Mouse (Mus musculus) kidney, adult 2 months (tissue): Measurements from ENCODE around the gene Pip4k2b. TPM values are rescaled to one million over a fixed set of nuclear protein-coding genes. Genes with fewer than 3 reads are reported as not detected.

Experiments
- DNase-seq: peaks from one replicate; pipeline ENCODE4 v3.0.0; 2021
- H3K27ac ChIP-seq: fragments of 200-500 bp; 2 replicates; pipeline ENCODE4 v1.5.1; 2012; ENCODE audit warnings: low read depth, low read length, control low read depth, inconsistent platforms; ENCODE audit not compliant: insufficient read depth
- H3K27me3 ChIP-seq: fragments of 200-500 bp; replicated peaks from 2 replicates; pipeline ENCODE4 v1.6.1; 2012; ENCODE audit warnings: mild to moderate bottlenecking, moderate library complexity, low read length, inconsistent platforms; ENCODE audit not compliant: control insufficient read depth, insufficient read depth
- H3K36me3 ChIP-seq: fragments of 200-500 bp; 2 replicates; pipeline ENCODE4 v1.6.1; 2012; ENCODE audit warnings: mild to moderate bottlenecking, moderate library complexity, low read length, inconsistent platforms; ENCODE audit not compliant: control insufficient read depth, insufficient read depth
- H3K4me1 ChIP-seq: fragments of 200-500 bp; 2 replicates; pipeline ENCODE4 v1.6.1; 2011; ENCODE audit warnings: low read length; ENCODE audit not compliant: control insufficient read depth, insufficient read depth
- H3K4me3 ChIP-seq: fragments of 200-500 bp; 2 replicates; pipeline ENCODE4 v1.5.1; 2011; ENCODE audit warnings: mild to moderate bottlenecking, low read depth, low read length, control low read depth; ENCODE audit not compliant: insufficient read depth
- CTCF ChIP-seq: fragments of 200-500 bp; conservative IDR thresholded peaks from 2 replicates; pipeline ENCODE4 v1.5.1; 2011; ENCODE audit warnings: low read depth, mild to moderate bottlenecking, control low read depth, low read length, moderate library complexity, mixed read lengths; ENCODE audit not compliant: insufficient read depth, insufficient read length
- POLR2A ChIP-seq: fragments of 200-500 bp; IDR thresholded peaks from one replicate; pipeline ENCODE4 v1.6.1; 2011; ENCODE audit warnings: low read depth, low read length, control low read depth
- WGBS: fragments of 180-500 bp; shearing (Covaris S2); methylation state at CpG from one replicate; pipeline ENCODE4 v1.1.7; 2018; 5-methylcytosine and 5-hydroxymethylcytosine counted together
- polyA plus RNA-seq: library from polyadenylated mRNA; depleted of rRNA; stranded (reverse); fragments of >200 nt; gene quantifications from 2 replicates; pipeline ENCODE4 v1.2.3, GENCODE M21; 2012

Pip4k2b gene
- polyA plus RNA-seq, 1 experiment = 10.6 TPM

DNA sequence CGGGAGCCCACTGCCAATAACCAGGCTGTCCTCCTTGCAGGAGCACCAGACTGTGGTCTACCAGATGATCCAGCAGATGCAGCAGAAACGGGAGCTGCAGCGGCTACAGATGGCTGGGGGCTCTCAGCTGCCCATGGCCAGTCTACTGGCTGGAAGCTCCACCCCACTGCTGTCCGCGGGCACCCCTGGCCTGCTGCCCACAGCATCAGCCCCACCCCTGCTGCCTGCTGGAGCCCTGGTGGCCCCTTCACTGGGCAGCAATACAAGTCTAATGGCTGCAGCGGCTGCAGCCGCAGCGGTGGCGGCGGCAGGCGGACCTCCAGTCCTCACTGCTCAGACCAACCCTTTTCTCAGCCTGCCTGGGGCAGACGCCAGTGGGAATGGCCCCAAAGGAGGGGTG lies 64.1 kb downstream of the Pip4k2b start:
- no peaks in the 10 kb centered on the region for H3K27me3 ChIP-seq
- H3K4me3 ChIP-seq = no peak overlapping the region
- no peak for DNase-seq
- H3K36me3 ChIP-seq = peaks cover 7% of the 10 kb centered on the region; the same call in 1 of the 2 replicates
- peaks cover 7% of the 10 kb centered on the region; the same call in 1 of the 2 replicates for H3K4me1 ChIP-seq
- no peak overlapping the region for H3K27ac ChIP-seq
- TF ChIP-seq POLR2A (no peak), CTCF (no peak)
- 66% methylated on average over 12 of the region's 12 CpGs for WGBS

DNA sequence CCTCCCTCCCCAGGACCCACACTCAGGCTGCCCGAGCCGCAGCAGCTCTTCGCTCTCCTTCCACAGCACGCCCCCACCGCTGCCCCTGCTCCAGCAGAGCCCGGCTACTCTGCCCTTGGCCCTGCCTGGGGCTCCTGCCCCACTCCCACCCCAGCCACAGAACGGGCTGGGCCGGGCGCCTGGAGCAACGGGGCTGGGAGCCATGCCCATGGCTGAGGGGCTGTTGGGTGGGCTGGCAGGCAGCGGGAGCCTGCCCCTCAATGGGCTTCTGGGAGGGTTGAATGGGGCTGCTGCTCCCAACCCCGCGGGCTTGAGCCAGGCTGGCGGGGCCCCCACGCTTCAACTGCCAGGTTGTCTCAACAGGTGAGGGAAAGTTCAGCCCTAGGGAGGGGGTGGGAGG lies 66.2 kb downstream of the Pip4k2b start:
- Histone ChIP-seq H3K36me3 (peaks cover 10% of the 10 kb centered on the region), H3K4me1 (no peaks in the 10 kb centered on the region), H3K27me3 (no peaks in the 10 kb centered on the region), H3K4me3 (no peak overlapping the region), H3K27ac (no peak overlapping the region)
- 94% methylated on average over 15 of the region's 15 CpGs for WGBS
- TF ChIP-seq CTCF (no peak), POLR2A (no peak)
- DNase-seq = no peak

DNA sequence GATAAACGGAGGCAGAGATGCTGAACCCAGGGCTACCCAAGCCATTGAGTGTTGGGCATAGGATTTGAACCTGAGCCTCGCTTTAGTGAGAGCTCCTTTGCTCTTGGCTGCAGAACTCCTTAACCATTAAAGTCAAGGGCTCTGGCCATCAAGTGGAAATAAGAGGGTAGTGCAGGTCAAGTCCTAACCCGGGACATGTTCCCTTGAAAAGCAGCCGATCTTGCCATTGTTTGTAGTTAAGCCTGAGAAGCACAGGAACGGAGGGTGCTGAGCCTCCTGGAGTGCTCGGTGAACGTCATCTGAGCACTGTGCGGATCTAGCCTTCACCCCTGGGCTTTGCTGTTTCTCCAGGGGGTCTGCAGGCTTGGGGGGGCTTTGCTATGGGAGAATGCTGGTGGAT lies 66.7 kb downstream of the Pip4k2b start:
- 75% methylated on average over 8 of the region's 8 CpGs for WGBS
- DNase-seq = no peak
- Histone ChIP-seq H3K27me3 (no peaks in the 10 kb centered on the region), H3K36me3 (peaks cover 10% of the 10 kb centered on the region), H3K4me1 (no peaks in the 10 kb centered on the region), H3K27ac (no peak overlapping the region), H3K4me3 (no peak overlapping the region)
- TF ChIP-seq CTCF = no peak

- WGBS = 62% methylated on average over 15 of the region's 15 CpGs
- no peak for DNase-seq
- peaks cover 10% of the 10 kb centered on the region for H3K36me3 ChIP-seq
These were observed 67.1 kb downstream of the Pip4k2b start for GRCm38 (mm10) chr11:97677381-97677780.

GRCm38 (mm10) chr11:97676050-97676754 lies 68.3 kb downstream of the Pip4k2b start:
- H3K27ac ChIP-seq = no peak overlapping the region
- no peak overlapping the region for H3K4me3 ChIP-seq
- 83% methylated on average over 15 of the region's 15 CpGs for WGBS
- peaks cover 10% of the 10 kb centered on the region for H3K36me3 ChIP-seq
- H3K4me1 ChIP-seq = no peaks in the 10 kb centered on the region
- DNase-seq = no peak
- no peak for TF ChIP-seq POLR2A
- TF ChIP-seq CTCF = no peak
- no peaks in the 10 kb centered on the region for H3K27me3 ChIP-seq

More at GRCm38 (mm10) chr11:97677381-97677780, 67.1 kb downstream of the Pip4k2b start:
- no peaks in the 10 kb centered on the region for H3K4me1 ChIP-seq
- H3K4me3 ChIP-seq = no peak overlapping the region
- no peaks in the 10 kb centered on the region for H3K27me3 ChIP-seq
- TF ChIP-seq POLR2A = no peak
- TF ChIP-seq CTCF = no peak
- no peak overlapping the region for H3K27ac ChIP-seq

- TF ChIP-seq CTCF (no peak), POLR2A (no peak)
- 95% methylated on average over 11 of the region's 11 CpGs for WGBS
- H3K27me3 ChIP-seq = no peaks in the 10 kb centered on the region
- H3K4me1 ChIP-seq = 0 out of 2 replicates have a peak, but pooled peaks cover 3% of the 10 kb centered on the region
- DNase-seq = no peak
- H3K4me3 ChIP-seq = no peak overlapping the region
- peaks cover 7% of the 10 kb centered on the region for H3K36me3 ChIP-seq
- no peak overlapping the region for H3K27ac ChIP-seq
These were observed 71.4 kb downstream of the Pip4k2b start for GRCm38 (mm10) chr11:97673148-97673547.

- H3K27me3 ChIP-seq = no peaks in the 10 kb centered on the region
- 0 out of 2 replicates have a peak, but pooled peaks cover 3% of the 10 kb centered on the region for H3K4me1 ChIP-seq
- H3K27ac ChIP-seq = no peak overlapping the region
- H3K4me3 ChIP-seq = no peak overlapping the region
- H3K36me3 ChIP-seq = peaks cover 3% of the 10 kb centered on the region
- DNase-seq = no peak
- 64% methylated on average over 2 of the region's 2 CpGs for WGBS
- TF ChIP-seq POLR2A (no peak), CTCF (no peak)
These were observed 73.4 kb downstream of the Pip4k2b start for GRCm38 (mm10) chr11:97671177-97671527.
